Mouse (Mus musculus) forebrain, embryonic 13.5 days (tissue): ENCODE data around the gene Btrc. TPM values are rescaled to one million over a fixed set of nuclear protein-coding genes. Genes with fewer than 3 reads are reported as not detected.

Source experiments
- ATAC-seq: fragments of 200-750 bp; cut with Nextera tagmentation; 2 replicates; pipeline ENCODE4 v1.8.0; 2017
- H3K27ac ChIP-seq: fragments of 300-500 bp; sonication (generic); 2 replicates; pipeline ENCODE4 v1.5.1; 2015; ENCODE audit warnings: inconsistent platforms, mild to moderate bottlenecking, moderate library complexity
- H3K27me3 ChIP-seq: fragments of 300-500 bp; sonication (generic); 2 replicates; pipeline ENCODE4 v1.6.1; 2015; ENCODE audit warnings: mild to moderate bottlenecking, inconsistent platforms
- H3K36me3 ChIP-seq: fragments of 300-500 bp; sonication (generic); 2 replicates; pipeline ENCODE4 v1.6.1; 2015; ENCODE audit warnings: mild to moderate bottlenecking, inconsistent platforms; ENCODE audit not compliant: poor library complexity, severe bottlenecking
- H3K4me1 ChIP-seq: fragments of 300-500 bp; sonication (generic); 2 replicates; pipeline ENCODE4 v1.6.1; 2015; ENCODE audit warnings: inconsistent platforms
- H3K4me2 ChIP-seq: fragments of 300-500 bp; sonication (generic); 2 replicates; pipeline ENCODE4 v1.6.1; 2015; ENCODE audit warnings: inconsistent platforms, mild to moderate bottlenecking, moderate library complexity
- H3K4me3 ChIP-seq: fragments of 300-500 bp; sonication (generic); 2 replicates; pipeline ENCODE4 v1.5.1; 2015; ENCODE audit warnings: mild to moderate bottlenecking, inconsistent platforms
- H3K9ac ChIP-seq: fragments of 300-500 bp; sonication (generic); 2 replicates; pipeline ENCODE4 v1.6.1; 2015; ENCODE audit warnings: mild to moderate bottlenecking, inconsistent platforms
- H3K9me3 ChIP-seq: fragments of 300-500 bp; sonication (generic); replicated peaks from 2 replicates; pipeline ENCODE4 v1.6.1; 2016; ENCODE audit warnings: inconsistent platforms
- WGBS: fragments of 180-500 bp; shearing (Covaris S2); methylation state at CpG from one replicate; pipeline ENCODE4 v1.1.7; 2015; 5-methylcytosine and 5-hydroxymethylcytosine counted together
- polyA plus RNA-seq: library from polyadenylated mRNA; unstranded; fragments of >200 nt; fragmentation: Nextera tagmentation; extraction: Ambion mirVana; gene quantifications from 2 replicates; pipeline ENCODE4 v1.2.1, GENCODE M21; 2015

Btrc gene
- polyA plus RNA-seq, 1 experiment from 2014 or later: 51.4 TPM

- WGBS: 92% methylated on average over 7 of the region's 7 CpGs
- no peak overlapping the region for H3K27ac ChIP-seq
- H3K4me1 ChIP-seq: no peaks in the 10 kb centered on the region
- no peak overlapping the region for H3K4me3 ChIP-seq
- no peak overlapping the region for H3K4me2 ChIP-seq
- H3K9ac ChIP-seq: no peak overlapping the region
- no peaks in the 10 kb centered on the region for H3K9me3 ChIP-seq
- ATAC-seq: no peak
- no peaks in the 10 kb centered on the region for H3K27me3 ChIP-seq
- peaks cover 63% of the 10 kb centered on the region for H3K36me3 ChIP-seq
These were observed 163.8 kb downstream of the Btrc start for GRCm38 (mm10) chr19:45527382-45527781.

- no peaks in the 10 kb centered on the region for H3K27me3 ChIP-seq
- no peak overlapping the region for H3K4me3 ChIP-seq
- ATAC-seq: no peak
- H3K4me2 ChIP-seq: no peak overlapping the region
- H3K36me3 ChIP-seq: peaks cover 61% of the 10 kb centered on the region
- H3K4me1 ChIP-seq: no peaks in the 10 kb centered on the region
- no peak overlapping the region for H3K9ac ChIP-seq
- no peak overlapping the region for H3K27ac ChIP-seq
- no peaks in the 10 kb centered on the region for H3K9me3 ChIP-seq
- WGBS: 93% methylated on average over 10 of the region's 10 CpGs
These were observed 164.5 kb downstream of the Btrc start for GRCm38 (mm10) chr19:45527931-45528534.

GRCm38 (mm10) chr19:45529294-45529693 is 165.8 kb downstream of the Btrc start:
- WGBS: 89% methylated on average over 5 of the region's 5 CpGs
- H3K4me3 ChIP-seq: no peak overlapping the region
- no peaks in the 10 kb centered on the region for H3K9me3 ChIP-seq
- H3K9ac ChIP-seq: no peak overlapping the region
- no peak overlapping the region for H3K27ac ChIP-seq
- H3K4me1 ChIP-seq: peaks cover 5% of the 10 kb centered on the region
- H3K27me3 ChIP-seq: no peaks in the 10 kb centered on the region
- H3K4me2 ChIP-seq: no peak overlapping the region
- ATAC-seq: no peak
- peaks cover 51% of the 10 kb centered on the region for H3K36me3 ChIP-seq

- H3K27ac ChIP-seq: no peak overlapping the region
- no peaks in the 10 kb centered on the region for H3K9me3 ChIP-seq
- ATAC-seq: no peak
- WGBS: 89% methylated on average over 15 of the region's 15 CpGs
- H3K27me3 ChIP-seq: no peaks in the 10 kb centered on the region
- peaks cover 47% of the 10 kb centered on the region for H3K36me3 ChIP-seq
- no peak overlapping the region for H3K9ac ChIP-seq
- no peak overlapping the region for H3K4me3 ChIP-seq
- H3K4me2 ChIP-seq: no peak overlapping the region
- peaks cover 13% of the 10 kb centered on the region for H3K4me1 ChIP-seq
These were observed 166.9 kb downstream of the Btrc start for GRCm38 (mm10) chr19:45530200-45530995.

- no peaks in the 10 kb centered on the region for H3K27me3 ChIP-seq
- H3K36me3 ChIP-seq: peaks cover 46% of the 10 kb centered on the region
- no peak overlapping the region for H3K9ac ChIP-seq
- H3K9me3 ChIP-seq: no peaks in the 10 kb centered on the region
- H3K4me3 ChIP-seq: no peak overlapping the region
- WGBS: 71% methylated on average over 6 of the region's 6 CpGs
- H3K27ac ChIP-seq: no peak overlapping the region
- H3K4me2 ChIP-seq: no peak overlapping the region
- no peak for ATAC-seq
- peaks cover 13% of the 10 kb centered on the region for H3K4me1 ChIP-seq
These were observed 168.0 kb downstream of the Btrc start for GRCm38 (mm10) chr19:45531554-45531953.

- H3K4me1 ChIP-seq: peaks cover 13% of the 10 kb centered on the region
- no peak overlapping the region for H3K27ac ChIP-seq
- no peaks in the 10 kb centered on the region for H3K27me3 ChIP-seq
- no peak overlapping the region for H3K9ac ChIP-seq
- no peaks in the 10 kb centered on the region for H3K9me3 ChIP-seq
- WGBS: 65% methylated on average over 7 of the region's 7 CpGs
- H3K36me3 ChIP-seq: peaks cover 25% of the 10 kb centered on the region
- ATAC-seq: no peak
- no peak overlapping the region for H3K4me2 ChIP-seq
- no peak overlapping the region for H3K4me3 ChIP-seq
These were observed 170.1 kb downstream of the Btrc start for GRCm38 (mm10) chr19:45533617-45534016.

GRCm38 (mm10) chr19:45535214-45535735 is 171.7 kb downstream of the Btrc start:
- H3K4me2 ChIP-seq: no peak overlapping the region
- 82% methylated on average over 8 of the region's 8 CpGs for WGBS
- peaks cover 13% of the 10 kb centered on the region for H3K4me1 ChIP-seq
- H3K27ac ChIP-seq: no peak overlapping the region
- H3K9me3 ChIP-seq: no peaks in the 10 kb centered on the region
- no peak overlapping the region for H3K9ac ChIP-seq
- H3K27me3 ChIP-seq: peaks cover 5% of the 10 kb centered on the region; the same call in 1 of the 2 replicates
- H3K4me3 ChIP-seq: no peak overlapping the region
- no peak for ATAC-seq
- H3K36me3 ChIP-seq: peaks cover 9% of the 10 kb centered on the region

- no peak for ATAC-seq
- no peak overlapping the region for H3K4me3 ChIP-seq
- H3K4me2 ChIP-seq: no peak overlapping the region
- no peaks in the 10 kb centered on the region for H3K9me3 ChIP-seq
- H3K27me3 ChIP-seq: peaks cover 12% of the 10 kb centered on the region
- H3K9ac ChIP-seq: no peak overlapping the region
- no peak overlapping the region for H3K27ac ChIP-seq
- 0 out of 2 replicates have a peak, but pooled peaks cover 2% of the 10 kb centered on the region for H3K36me3 ChIP-seq
- 62% methylated on average over 6 of the region's 6 CpGs for WGBS
- H3K4me1 ChIP-seq: peaks cover 18% of the 10 kb centered on the region
These were observed 172.4 kb downstream of the Btrc start for GRCm38 (mm10) chr19:45535929-45536328.

GRCm38 (mm10) chr19:45537505-45537904 is 174.0 kb downstream of the Btrc start:
- H3K27ac ChIP-seq: no peak overlapping the region
- 50% methylated on average over 1 of the region's 1 CpGs for WGBS
- H3K9ac ChIP-seq: no peak overlapping the region
- peaks cover 23% of the 10 kb centered on the region for H3K27me3 ChIP-seq
- H3K4me1 ChIP-seq: peaks cover 34% of the 10 kb centered on the region
- no peak overlapping the region for H3K4me3 ChIP-seq
- H3K9me3 ChIP-seq: no peaks in the 10 kb centered on the region
- H3K4me2 ChIP-seq: no peak overlapping the region
- ATAC-seq: no peak
- H3K36me3 ChIP-seq: no peaks in the 10 kb centered on the region

GRCm38 (mm10) chr19:45540657-45541408 is 177.3 kb downstream of the Btrc start:
- WGBS: 20% methylated on average over 8 of the region's 8 CpGs
- peaks cover 51% of the 10 kb centered on the region for H3K27me3 ChIP-seq
- H3K9ac ChIP-seq: peak overlapping the region; percentile 67

GRCm38 (mm10) chr19:45541409-45542041 is 178.0 kb downstream of the Btrc start:
- Histone ChIP-seq H3K9ac (peak overlapping the region; percentile 67), H3K36me3 (no peaks in the 10 kb centered on the region), H3K9me3 (no peaks in the 10 kb centered on the region), H3K4me1 (peaks cover 26% of the 10 kb centered on the region), H3K4me3 (peak overlapping the region; percentile 41), H3K27me3 (peaks cover 58% of the 10 kb centered on the region), H3K4me2 (peak overlapping the region; percentile 79), H3K27ac (peak overlapping the region; percentile 25)
- peak; percentile 66 for ATAC-seq
- WGBS: under 1% methylated on average over 50 of the region's 58 CpGs

More at GRCm38 (mm10) chr19:45540657-45541408, 177.3 kb downstream of the Btrc start:
- peak overlapping the region; percentile 41 for H3K4me3 ChIP-seq
- no peak overlapping the region for H3K27ac ChIP-seq
- peak overlapping the region; percentile 79 for H3K4me2 ChIP-seq
- peaks cover 26% of the 10 kb centered on the region for H3K4me1 ChIP-seq
- ATAC-seq: peak; percentile 22; the same call in 1 of the 2 replicates
- H3K9me3 ChIP-seq: no peaks in the 10 kb centered on the region
- no peaks in the 10 kb centered on the region for H3K36me3 ChIP-seq
